Mouse (Mus musculus) embryo, embryonic 11 days (tissue): ENCODE results near the gene Vat1l.

Experiments
- DNase-seq: peaks from one replicate; pipeline ENCODE4 v3.0.0-alpha.2; 2015

Gene Vat1l

GRCm38 (mm10) chr8:114205221-114205901 lies at the start of gene Vat1l:
Gene Vat1l (plus strand): TSS chr8:114205612.
- DNase-seq: peak; percentile 80

GRCm38 (mm10) chr8:114158586-114158985 lies 46.8 kb upstream of the Vat1l start:
- no peak for DNase-seq

- no peak for DNase-seq
Measured at GRCm38 (mm10) chr8:114159666-114160065, 45.7 kb upstream of the Vat1l start.

GRCm38 (mm10) chr8:114163871-114164270 lies 41.5 kb upstream of the Vat1l start:
- no peak for DNase-seq

GRCm38 (mm10) chr8:114164444-114165096 lies 40.8 kb upstream of the Vat1l start:
- DNase-seq: no peak

- DNase-seq: no peak
Measured at GRCm38 (mm10) chr8:114165741-114166140, 39.7 kb upstream of the Vat1l start.

- no peak for DNase-seq
Measured at GRCm38 (mm10) chr8:114176721-114177120, 28.7 kb upstream of the Vat1l start.

- no peak for DNase-seq
Measured at GRCm38 (mm10) chr8:114193334-114193733, 12.1 kb upstream of the Vat1l start.

GRCm38 (mm10) chr8:114198990-114199389 lies 6.4 kb upstream of the Vat1l start:
- DNase-seq: no peak

- DNase-seq: peak; percentile 11
Measured at GRCm38 (mm10) chr8:114206421-114206983, 1.1 kb downstream of the Vat1l start.

GRCm38 (mm10) chr8:114207026-114207425 lies 1.6 kb downstream of the Vat1l start:
- no peak for DNase-seq

GRCm38 (mm10) chr8:114220779-114221178 lies 15.4 kb downstream of the Vat1l start:
- DNase-seq: no peak

- DNase-seq: no peak
Measured at GRCm38 (mm10) chr8:114222001-114222400, 16.6 kb downstream of the Vat1l start.

GRCm38 (mm10) chr8:114224001-114224400 lies 18.6 kb downstream of the Vat1l start:
- DNase-seq: no peak

- no peak for DNase-seq
Measured at GRCm38 (mm10) chr8:114251321-114252065, 46.1 kb downstream of the Vat1l start.

- no peak for DNase-seq
Measured at GRCm38 (mm10) chr8:114258685-114259084, 53.3 kb downstream of the Vat1l start.

- no peak for DNase-seq
Measured at GRCm38 (mm10) chr8:114259713-114260355, 54.4 kb downstream of the Vat1l start.

GRCm38 (mm10) chr8:114262331-114262730 lies 56.9 kb downstream of the Vat1l start:
- peak; percentile 39 for DNase-seq

- no peak for DNase-seq
Measured at GRCm38 (mm10) chr8:114274558-114274957, 69.1 kb downstream of the Vat1l start.

- DNase-seq: peak; percentile 37
Measured at GRCm38 (mm10) chr8:114281101-114281500, 75.7 kb downstream of the Vat1l start.

GRCm38 (mm10) chr8:114294889-114295748 lies 89.7 kb downstream of the Vat1l start:
- DNase-seq: peak; percentile 19

GRCm38 (mm10) chr8:114295749-114296067 lies 90.3 kb downstream of the Vat1l start:
- no peak for DNase-seq
